Mouse (Mus musculus): Measurements from ENCODE around the gene Grid1.

GRCm38 (mm10) chr14:35430259-35430658, 610.4 kb downstream of the Grid1 start:
- no peak for TF ChIP-seq GATA1 (IDR thresholded peaks at IDR 0.05; ENCODE audit: borderline replicate concordance, low read length)
- no peak for TF ChIP-seq FLI1 (IDR thresholded peaks at IDR 0.05; ENCODE audit: low read length)
